Mouse (Mus musculus) lung, adult 2 months (tissue): ENCODE measurements around the gene Polr3b.

Source experiments
- CTCF ChIP-seq: fragments of 200-500 bp; IDR thresholded peaks from 2 replicates; pipeline ENCODE4 v1.5.1; 2011; ENCODE audit warnings: mild to moderate bottlenecking, low read length, control low read depth; ENCODE audit not compliant: insufficient read depth
- POLR2A ChIP-seq: fragments of 200-500 bp; IDR thresholded peaks from 2 replicates; pipeline ENCODE4 v1.6.1; 2011; ENCODE audit warnings: low read depth, mild to moderate bottlenecking, control low read depth, low read length, borderline replicate concordance; ENCODE audit errors: extremely low read depth

DNA sequence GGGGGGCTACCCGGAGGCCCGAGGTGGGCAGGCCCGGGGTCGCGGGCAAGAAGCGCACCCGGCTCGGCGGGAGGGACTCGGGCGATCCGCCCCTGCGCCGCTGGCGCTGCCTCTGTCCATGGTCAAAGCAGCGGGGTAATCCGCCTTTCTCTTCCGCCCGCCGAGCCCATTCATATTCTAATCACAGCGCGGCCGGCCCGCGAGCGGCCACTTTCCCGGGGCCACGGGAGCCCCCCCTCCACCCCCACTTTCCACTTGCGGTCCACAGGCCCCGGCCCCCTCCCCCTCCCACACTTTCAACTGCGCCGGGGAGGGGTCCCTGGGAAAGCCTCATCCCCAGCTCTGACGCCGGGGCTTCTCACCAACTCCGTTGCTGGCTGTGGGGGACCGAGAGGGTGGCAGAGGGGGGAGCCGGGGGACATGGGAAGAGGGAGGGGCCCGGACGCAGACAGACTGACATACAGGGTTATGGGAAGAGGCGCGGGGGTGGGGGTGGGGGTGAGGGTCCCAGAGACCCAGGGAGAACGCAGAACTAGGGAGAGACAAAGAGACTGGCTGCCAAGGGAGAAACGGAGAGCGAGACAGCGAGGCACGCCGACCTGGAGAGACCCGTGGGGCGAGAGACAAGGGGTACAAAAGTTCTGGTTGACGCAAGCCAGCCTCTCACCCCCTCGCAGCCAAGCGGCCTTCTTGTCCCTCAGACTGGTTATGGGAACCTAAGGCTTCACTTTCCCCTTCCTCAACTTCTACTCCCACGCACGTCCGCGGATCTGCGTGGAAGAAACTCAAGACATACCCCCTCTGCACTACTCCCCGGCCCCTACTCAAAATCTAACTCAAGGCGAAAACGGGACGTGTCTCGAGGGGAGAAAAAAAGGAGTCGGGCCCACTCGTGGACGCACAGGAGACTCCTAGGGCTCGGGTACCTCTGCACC, 133.0 kb downstream of the Polr3b start:
- no peak for TF ChIP-seq POLR2A
- TF ChIP-seq CTCF: no peak
